Mouse (Mus musculus) bone marrow, adult 2 months (tissue): ENCODE measurements around the gene Iapp.

Experiments used
- CTCF ChIP-seq: fragments of 200-500 bp; IDR thresholded peaks from 2 replicates; pipeline ENCODE4 v1.5.1; 2011; ENCODE audit warnings: low read length, control low read depth; ENCODE audit not compliant: control insufficient read depth, insufficient read depth
- POLR2A ChIP-seq: fragments of 200-500 bp; IDR thresholded peaks from 2 replicates; pipeline ENCODE4 v1.6.1; 2011; ENCODE audit warnings: low read depth, mild to moderate bottlenecking, control low read depth, low read length, borderline replicate concordance; ENCODE audit not compliant: control insufficient read depth

GRCm38 (mm10) chr6:142326598-142326997, 28.4 kb downstream of the Iapp start:
- no peak for TF ChIP-seq POLR2A
- TF ChIP-seq CTCF, result no peak
